18 mouse cellular contexts compared by ENCODE assay signal in the genomic region with DNA sequence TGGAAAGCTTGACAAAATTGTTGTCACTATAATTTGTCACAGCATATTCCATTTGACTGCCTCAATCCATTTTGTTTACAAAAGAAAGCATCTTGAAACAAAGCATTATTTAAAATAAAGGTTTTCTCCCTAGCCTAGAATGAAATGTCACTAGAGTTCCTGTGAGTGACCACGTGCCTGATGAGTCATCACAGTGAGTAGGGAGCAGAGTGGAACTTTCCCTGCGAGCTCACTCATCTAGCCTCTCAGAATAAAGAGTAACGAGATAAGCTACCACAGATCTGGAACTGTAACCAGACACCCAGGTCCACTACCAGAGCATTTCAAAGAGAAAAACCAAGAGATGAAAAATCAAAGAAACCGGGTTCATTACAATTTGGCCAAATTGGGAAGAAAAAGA.
DNase-seq lines count a peak whose midpoint lies in the region; ATAC-seq and TF ChIP-seq lines count a peak whose summit lies in the region.
"Had no signal": no experiment of that assay in that cellular context is flagged by ENCODE, and none has a peak within 500 bp of the region (broad histone marks: within the 10 kb centered on the region; RNA-seq: fewer than 3 reads in every experiment).

No protein-coding gene starts in this region.

- ATAC-seq in heart, embryonic 12.5 days (ENCODE audit: insufficient number of reproducible peaks, low FRiP score) = peak; percentile 75; the same call in 1 of the 2 replicates
- ATAC-seq in heart, embryonic 11.5 days (replicated peaks; ENCODE audit: insufficient number of reproducible peaks, low FRiP score, low TSS enrichment) = no peak
- ATAC-seq in lung, embryonic 14.5 days (ENCODE audit: insufficient read depth) = peak; percentile 54; the same call in 1 of the 2 replicates
- no peak for ATAC-seq in stomach, postnatal 0 days (ENCODE audit: low FRiP score, low TSS enrichment)
- ATAC-seq in monocyte, adult 5-6 weeks (replicated peaks; ENCODE audit: insufficient number of reproducible peaks, low FRiP score, low TSS enrichment, poor library complexity, severe bottlenecking) = no peak
- ATAC-seq in inflammation-experienced regulatory T-cells, adult 6 months = no peak
- ATAC-seq: forebrain, embryonic 13.5 days; intestine, embryonic 16.5 days; liver, postnatal 0 days had no signal

- TF ChIP-seq CTCF in lung, embryonic 14.5 days (IDR thresholded peaks at IDR 0.05; ENCODE audit: low read depth) = no peak
- no peak for TF ChIP-seq CTCF in stomach, postnatal 0 days (IDR thresholded peaks at IDR 0.05; ENCODE audit: low read depth)

- H3K4me3 ChIP-seq in heart, embryonic 12.5 days = no peak overlapping the region
- no peak overlapping the region for H3K4me3 ChIP-seq in heart, embryonic 11.5 days (ENCODE audit: low read depth, low read length)
- no peak overlapping the region for H3K4me3 ChIP-seq in lung, embryonic 14.5 days (ENCODE audit: low read depth, low read length)
- H3K4me3 ChIP-seq in stomach, postnatal 0 days (ENCODE audit: low read depth, low read length) = no peak overlapping the region
- H3K4me3 ChIP-seq: forebrain, embryonic 13.5 days; heart, embryonic 13.5 days; layer of hippocampus, adult 2 months had no signal

- H3K4me2 ChIP-seq in heart, embryonic 12.5 days = no peak overlapping the region
- no peak overlapping the region for H3K4me2 ChIP-seq in heart, embryonic 11.5 days
- H3K4me2 ChIP-seq in lung, embryonic 14.5 days = no peak overlapping the region
- H3K4me2 ChIP-seq in stomach, postnatal 0 days (replicated peaks; ENCODE audit: low read depth) = no peak overlapping the region
- H3K4me2 ChIP-seq: forebrain, embryonic 13.5 days; heart, embryonic 13.5 days; midbrain, embryonic 11.5 days had no signal

- 16% methylated on average over 4 of the region's 4 CpGs for WGBS in heart, embryonic 12.5 days
- WGBS in heart, embryonic 11.5 days (ENCODE audit: insufficient replicate concordance) = 23% methylated on average over 4 of the region's 4 CpGs
- 14% methylated on average over 4 of the region's 4 CpGs for WGBS in lung, embryonic 14.5 days
- 16% methylated on average over 4 of the region's 4 CpGs for WGBS in stomach, postnatal 0 days

- H3K9me3 ChIP-seq in heart, embryonic 12.5 days (replicated peaks) = no peaks in the 10 kb centered on the region
- H3K9me3 ChIP-seq in heart, embryonic 11.5 days (replicated peaks; ENCODE audit: control insufficient read depth, low read length) = no peaks in the 10 kb centered on the region
- H3K9me3 ChIP-seq in lung, embryonic 14.5 days (ENCODE audit: low read depth, low read length) = no peaks in the 10 kb centered on the region
- no peaks in the 10 kb centered on the region for H3K9me3 ChIP-seq in stomach, postnatal 0 days (ENCODE audit: control insufficient read depth, low read length)
- H3K9me3 ChIP-seq: forebrain, embryonic 13.5 days; heart, embryonic 13.5 days had no signal

- DNase-seq in adrenal gland, adult 8-10 months = peak; percentile 29
- DNase-seq in lung, embryonic 14.5 days = peak; percentile 1
- DNase-seq in stomach, postnatal 0 days (ENCODE audit: low spot score) = peak; percentile 13
- no peak for DNase-seq in left cerebral cortex, postnatal 14 days (ENCODE audit: low spot score in 2 of 2)
- DNase-seq: cerebellum, adult 9-11 months; liver, postnatal 0 days; right cerebral cortex, adult 18-20 months; thymus, postnatal 36 days had no signal

- intact Hi-C loops in left cerebral cortex, postnatal 14 days (cut with DNase I) = no loop called here

- H3K9ac ChIP-seq in heart, embryonic 12.5 days = no peak overlapping the region
- no peak overlapping the region for H3K9ac ChIP-seq in heart, embryonic 11.5 days (ENCODE audit: low read depth, low read length)
- no peak overlapping the region for H3K9ac ChIP-seq in lung, embryonic 14.5 days
- H3K9ac ChIP-seq in stomach, postnatal 0 days (ENCODE audit: low read length) = no peak overlapping the region
- H3K9ac ChIP-seq: forebrain, embryonic 13.5 days; heart, embryonic 13.5 days; liver, postnatal 0 days had no signal

- TF ChIP-seq EP300 in stomach, postnatal 0 days (optimal IDR thresholded peaks at IDR 0.05) = no peak

- H3K4me1 ChIP-seq in heart, embryonic 12.5 days (replicated peaks) = peaks cover 4% of the 10 kb centered on the region
- no peaks in the 10 kb centered on the region for H3K4me1 ChIP-seq in heart, embryonic 11.5 days (ENCODE audit: control insufficient read depth, insufficient read depth, low read length)
- no peaks in the 10 kb centered on the region for H3K4me1 ChIP-seq in lung, embryonic 14.5 days (ENCODE audit: insufficient read depth)
- no peaks in the 10 kb centered on the region for H3K4me1 ChIP-seq in stomach, postnatal 0 days (replicated peaks; ENCODE audit: control insufficient read depth, insufficient read depth)
- H3K4me1 ChIP-seq: forebrain, embryonic 13.5 days had no signal

- no peaks in the 10 kb centered on the region for H3K36me3 ChIP-seq in heart, embryonic 12.5 days
- H3K36me3 ChIP-seq in heart, embryonic 11.5 days (ENCODE audit: control insufficient read depth, insufficient read depth, low read length) = no peaks in the 10 kb centered on the region
- H3K36me3 ChIP-seq in lung, embryonic 14.5 days (ENCODE audit: insufficient read depth) = no peaks in the 10 kb centered on the region
- no peaks in the 10 kb centered on the region for H3K36me3 ChIP-seq in stomach, postnatal 0 days (ENCODE audit: control insufficient read depth, insufficient read depth, low read length)
- H3K36me3 ChIP-seq: heart, embryonic 13.5 days had no signal

- no peaks in the 10 kb centered on the region for H3K27me3 ChIP-seq in heart, embryonic 12.5 days (replicated peaks)
- H3K27me3 ChIP-seq in heart, embryonic 11.5 days (ENCODE audit: control insufficient read depth, insufficient read depth, low read length) = no peaks in the 10 kb centered on the region
- no peaks in the 10 kb centered on the region for H3K27me3 ChIP-seq in lung, embryonic 14.5 days (ENCODE audit: insufficient read depth, low read length)
- no peaks in the 10 kb centered on the region for H3K27me3 ChIP-seq in stomach, postnatal 0 days (ENCODE audit: control insufficient read depth, insufficient read depth, low read length)
- H3K27me3 ChIP-seq: forebrain, embryonic 13.5 days; heart, embryonic 13.5 days had no signal

- no peak overlapping the region for H3K27ac ChIP-seq in heart, embryonic 12.5 days (ENCODE audit: poor library complexity, severe bottlenecking)
- H3K27ac ChIP-seq in heart, embryonic 11.5 days (ENCODE audit: low read depth, low read length) = no peak overlapping the region
- H3K27ac ChIP-seq in lung, embryonic 14.5 days (ENCODE audit: low read depth) = no peak overlapping the region
- no peak overlapping the region for H3K27ac ChIP-seq in stomach, postnatal 0 days (replicated peaks)
- H3K27ac ChIP-seq: forebrain, embryonic 13.5 days; heart, embryonic 13.5 days; kidney, postnatal 0 days; layer of hippocampus, adult 2 months had no signal

Comparison
In these comparisons a context has a peak if more than half of its experiments do, and no peak if none do; other contexts are left out.
1. ATAC-seq: peak in heart, embryonic 12.5 days (single experiment) and lung, embryonic 14.5 days (single experiment); none in heart, embryonic 11.5 days (single experiment), stomach, postnatal 0 days (single experiment), monocyte, adult 5-6 weeks (single experiment) and inflammation-experienced regulatory T-cells, adult 6 months (single experiment).
2. DNase-seq: peak in adrenal gland, adult 8-10 months (single experiment), lung, embryonic 14.5 days (single experiment) and stomach, postnatal 0 days (single experiment); none in left cerebral cortex, postnatal 14 days (0 of 2).